Mouse (Mus musculus): ENCODE results near the gene Zfp287. TPM values are rescaled to one million over a fixed set of nuclear protein-coding genes. Genes with fewer than 3 reads are reported as not detected.
"Not testable (repeated sequence)": the region's sequence is repeated elsewhere in the genome, so short reads cannot be mapped to it uniquely, and the experiment has no call there.

Zfp287 gene
- polyA plus RNA-seq, 1 experiment: not detected

- H3K27ac ChIP-seq (ENCODE audit: insufficient read depth, low read depth, low read length): no peak overlapping the region
- H3K4me3 ChIP-seq (ENCODE audit: insufficient read depth, low read depth, low read length): no peak overlapping the region
- no peaks in the 10 kb centered on the region; the same call in 1 of the 2 replicates for H3K4me1 ChIP-seq (ENCODE audit: control insufficient read depth, insufficient read depth, low read length)
- no peak for TF ChIP-seq POLR2A (IDR thresholded peaks at IDR 0.05; ENCODE audit: insufficient read depth, low read depth, low read length)
- TF ChIP-seq CTCF (IDR thresholded peaks at IDR 0.05; ENCODE audit: insufficient read depth, low read depth, low read length): no peak
- WGBS: 42% methylated on average over 11 of the region's 11 CpGs
Measured at GRCm38 (mm10) chr11:62752191-62752590, 20.5 kb upstream of the Zfp287 start.

- H3K27ac ChIP-seq (ENCODE audit: insufficient read depth, low read depth, low read length); H3K4me1 ChIP-seq (ENCODE audit: control insufficient read depth, insufficient read depth, low read length); H3K4me3 ChIP-seq (ENCODE audit: insufficient read depth, low read depth, low read length): not testable (repeated sequence)
- WGBS: 95% methylated on average over 13 of the region's 13 CpGs
Measured at GRCm38 (mm10) chr11:62749445-62749844, 17.7 kb upstream of the Zfp287 start.

GRCm38 (mm10) chr11:62748062-62748461, 16.4 kb upstream of the Zfp287 start:
- TF ChIP-seq CTCF (IDR thresholded peaks at IDR 0.05; ENCODE audit: insufficient read depth, low read depth, low read length): no peak
- TF ChIP-seq POLR2A (IDR thresholded peaks at IDR 0.05; ENCODE audit: insufficient read depth, low read depth, low read length): no peak
- no peak overlapping the region for H3K27ac ChIP-seq (ENCODE audit: insufficient read depth, low read depth, low read length)
- 92% methylated on average over 4 of the region's 4 CpGs for WGBS
- no peaks in the 10 kb centered on the region for H3K4me1 ChIP-seq (ENCODE audit: control insufficient read depth, insufficient read depth, low read length)
- H3K4me3 ChIP-seq (ENCODE audit: insufficient read depth, low read depth, low read length): no peak overlapping the region

- no peak overlapping the region for H3K4me3 ChIP-seq (ENCODE audit: insufficient read depth, low read depth, low read length)
- no peaks in the 10 kb centered on the region for H3K4me1 ChIP-seq (ENCODE audit: control insufficient read depth, insufficient read depth, low read length)
- 90% methylated on average over 9 of the region's 9 CpGs for WGBS
- H3K27ac ChIP-seq (ENCODE audit: insufficient read depth, low read depth, low read length): no peak overlapping the region
- TF ChIP-seq POLR2A (IDR thresholded peaks at IDR 0.05; ENCODE audit: insufficient read depth, low read depth, low read length) (no peak), CTCF (IDR thresholded peaks at IDR 0.05; ENCODE audit: insufficient read depth, low read depth, low read length) (no peak)
Measured at GRCm38 (mm10) chr11:62747227-62747626, 15.5 kb upstream of the Zfp287 start.

DNA sequence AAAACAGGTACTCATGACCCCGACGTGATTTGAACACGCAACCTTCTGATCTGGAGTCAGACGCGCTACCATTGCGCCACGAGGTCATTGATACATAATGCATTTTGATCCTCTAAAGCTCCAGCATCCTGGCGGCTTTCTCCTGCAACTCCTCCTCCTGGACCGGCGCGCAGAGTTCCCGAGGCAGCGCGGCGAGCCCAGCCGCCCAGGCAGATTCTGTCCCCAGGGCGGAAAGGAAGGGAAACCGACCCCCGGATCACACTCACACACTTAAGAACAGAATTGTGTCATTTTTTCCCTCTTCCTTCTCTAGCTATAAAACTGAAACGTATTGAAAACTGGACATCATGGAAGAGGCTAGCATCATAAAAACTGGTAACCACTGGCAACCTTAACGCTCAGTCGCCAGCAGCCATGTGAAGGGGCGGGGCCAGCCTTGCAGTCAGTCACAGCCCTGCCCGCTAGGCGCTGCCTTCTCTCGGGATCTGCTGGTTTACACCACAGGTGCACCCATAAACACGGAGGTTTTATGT, 14.4 kb upstream of the Zfp287 start:
- Histone ChIP-seq H3K4me3 (ENCODE audit: insufficient read depth, low read depth, low read length) (peak overlapping the region; percentile 48), H3K27ac (ENCODE audit: insufficient read depth, low read depth, low read length) (no peak overlapping the region), H3K4me1 (ENCODE audit: control insufficient read depth, insufficient read depth, low read length) (no peaks in the 10 kb centered on the region)
- WGBS: 1% methylated on average over 27 of the region's 27 CpGs
- TF ChIP-seq POLR2A (IDR thresholded peaks at IDR 0.05; ENCODE audit: insufficient read depth, low read depth, low read length): no peak
- no peak for TF ChIP-seq CTCF (IDR thresholded peaks at IDR 0.05; ENCODE audit: insufficient read depth, low read depth, low read length)

- 0 out of 2 replicates have a peak, but pooled peaks have one; percentile 27 for TF ChIP-seq CTCF (IDR thresholded peaks at IDR 0.05; ENCODE audit: insufficient read depth, low read depth, low read length)
- no peak for TF ChIP-seq POLR2A (IDR thresholded peaks at IDR 0.05; ENCODE audit: insufficient read depth, low read depth, low read length)
- H3K27ac ChIP-seq (ENCODE audit: insufficient read depth, low read depth, low read length): no peak overlapping the region
- no peaks in the 10 kb centered on the region for H3K4me1 ChIP-seq (ENCODE audit: control insufficient read depth, insufficient read depth, low read length)
- no peak overlapping the region for H3K4me3 ChIP-seq (ENCODE audit: insufficient read depth, low read depth, low read length)
- WGBS: 48% methylated on average over 5 of the region's 5 CpGs
Measured at GRCm38 (mm10) chr11:62744103-62744502, 12.4 kb upstream of the Zfp287 start.

- H3K4me3 ChIP-seq (ENCODE audit: insufficient read depth, low read depth, low read length): no peak overlapping the region
- 83% methylated on average over 10 of the region's 10 CpGs for WGBS
- TF ChIP-seq CTCF (IDR thresholded peaks at IDR 0.05; ENCODE audit: insufficient read depth, low read depth, low read length) (no peak), POLR2A (IDR thresholded peaks at IDR 0.05; ENCODE audit: insufficient read depth, low read depth, low read length) (no peak)
- no peaks in the 10 kb centered on the region for H3K4me1 ChIP-seq (ENCODE audit: control insufficient read depth, insufficient read depth, low read length)
- no peak overlapping the region for H3K27ac ChIP-seq (ENCODE audit: insufficient read depth, low read depth, low read length)
Measured at GRCm38 (mm10) chr11:62742261-62742957, 10.7 kb upstream of the Zfp287 start.

- Histone ChIP-seq H3K27ac (ENCODE audit: insufficient read depth, low read depth, low read length) (no peak overlapping the region), H3K4me3 (ENCODE audit: insufficient read depth, low read depth, low read length) (no peak overlapping the region), H3K4me1 (ENCODE audit: control insufficient read depth, insufficient read depth, low read length) (no peaks in the 10 kb centered on the region)
- WGBS: 97% methylated on average over 2 of the region's 2 CpGs
- TF ChIP-seq POLR2A (IDR thresholded peaks at IDR 0.05; ENCODE audit: insufficient read depth, low read depth, low read length): no peak
- TF ChIP-seq CTCF (IDR thresholded peaks at IDR 0.05; ENCODE audit: insufficient read depth, low read depth, low read length): no peak
Measured at GRCm38 (mm10) chr11:62741186-62741585, 9.5 kb upstream of the Zfp287 start.

DNA sequence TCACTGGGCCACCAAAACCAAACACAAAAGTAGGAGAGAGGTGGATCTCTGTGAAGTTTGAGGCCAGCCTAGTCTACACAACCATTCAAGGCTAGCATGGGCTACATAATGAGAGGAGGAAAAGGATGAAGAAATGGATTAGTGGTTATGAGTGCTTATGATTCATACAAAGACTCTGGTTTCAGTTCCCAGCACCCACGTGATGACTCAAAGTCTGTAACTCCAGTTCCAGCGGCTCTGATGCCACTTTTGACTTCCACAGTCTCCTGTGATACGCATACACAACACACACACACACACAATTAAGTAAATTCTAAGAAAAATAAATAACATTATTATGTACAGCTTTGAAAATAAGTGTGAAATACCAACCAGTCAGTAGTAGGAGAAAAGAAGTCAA, 960 bp upstream of the Zfp287 start:
- TF ChIP-seq CTCF (IDR thresholded peaks at IDR 0.05; ENCODE audit: insufficient read depth, low read depth, low read length): no peak
- no peak for TF ChIP-seq POLR2A (IDR thresholded peaks at IDR 0.05; ENCODE audit: insufficient read depth, low read depth, low read length)
- 0 out of 2 replicates have a peak, but pooled peaks cover 3% of the 10 kb centered on the region for H3K4me1 ChIP-seq (ENCODE audit: control insufficient read depth, insufficient read depth, low read length)
- WGBS: 89% methylated on average over 3 of the region's 3 CpGs
- no peak overlapping the region for H3K27ac ChIP-seq (ENCODE audit: insufficient read depth, low read depth, low read length)
- no peak overlapping the region for H3K4me3 ChIP-seq (ENCODE audit: insufficient read depth, low read depth, low read length)
